Comparison of ENCODE assay signal across 8 mouse cellular contexts in genomic region chr2:119787206-119787883, GRCm38 (mm10). TPM values are rescaled to one million over a fixed set of nuclear protein-coding genes. Genes with fewer than 3 reads are reported as not detected.
A peak's percentile ranks its signal among the peaks of the same experiment; 100 is the strongest.
DNase-seq lines count a peak whose midpoint lies in the region; ATAC-seq and TF ChIP-seq lines count a peak whose summit lies in the region.

Gene Rpap1 (minus strand): TSS chr2:119787537.

- H3K4me2 ChIP-seq in embryonic facial prominence, embryonic 13.5 days = peak within 1 kb of the TSS; percentile 75
- H3K4me2 ChIP-seq in limb, embryonic 14.5 days (replicated peaks; ENCODE audit: low read depth, low read length, severe bottlenecking) = peak within 1 kb of the TSS; percentile 76
- H3K4me2 ChIP-seq in midbrain, embryonic 16.5 days (ENCODE audit: low read length) = peak within 1 kb of the TSS; percentile 80

- H3K9ac ChIP-seq in embryonic facial prominence, embryonic 13.5 days = peak within 1 kb of the TSS; percentile 78
- H3K9ac ChIP-seq in heart, adult 2 months (ENCODE audit: low read depth, low read length) = peak within 1 kb of the TSS; percentile 70
- peak within 1 kb of the TSS; percentile 59 for H3K9ac ChIP-seq in limb, embryonic 14.5 days (ENCODE audit: low read depth, low read length, severe bottlenecking)
- H3K9ac ChIP-seq in midbrain, embryonic 16.5 days (ENCODE audit: low read depth, low read length) = peak within 1 kb of the TSS; percentile 77

- intact Hi-C loops in heart, adult 2 months (cut with DNase I) = loop anchor here (1.0 to 10.0 kb wide), 4 partner anchors 85 to 227 kb away; no protein-coding TSS in a partner anchor

- WGBS in embryonic facial prominence, embryonic 13.5 days = under 1% methylated on average over 44 of the region's 44 CpGs
- under 1% methylated on average over 44 of the region's 44 CpGs for whole genome bisulfite sequencing in heart, adult 2 months
- under 1% methylated on average over 44 of the region's 44 CpGs for WGBS in kidney, adult 2 months
- under 1% methylated on average over 44 of the region's 44 CpGs for WGBS in limb, embryonic 14.5 days
- WGBS in midbrain, embryonic 16.5 days = under 1% methylated on average over 44 of the region's 44 CpGs
- WGBS in spleen, adult 2 months = under 1% methylated on average over 44 of the region's 44 CpGs

- ATAC-seq in embryonic facial prominence, embryonic 13.5 days (ENCODE audit: insufficient number of reproducible peaks, insufficient read depth, low FRiP score, low TSS enrichment, low read depth) = peak; percentile 91
- peak; percentile 97 for ATAC-seq in limb, embryonic 14.5 days (ENCODE audit: low FRiP score, low read depth)
- ATAC-seq in midbrain, embryonic 16.5 days = peak; percentile 98

- no peak; the same call in 1 of the 2 replicates for TF ChIP-seq CTCF in heart, adult 2 months (IDR thresholded peaks at IDR 0.05)
- no peak for TF ChIP-seq CTCF in kidney, adult 2 months (conservative IDR thresholded peaks at IDR 0.05; ENCODE audit: insufficient read depth, insufficient read length, low read depth, low read length)
- TF ChIP-seq CTCF in spleen, adult 2 months (IDR thresholded peaks at IDR 0.05; ENCODE audit: extremely low read depth, insufficient read depth, insufficient read length, insufficient replicate concordance) = no peak

- no peaks in the 10 kb centered on the region for H3K79me2 ChIP-seq in heart, adult 2 months (replicated peaks; ENCODE audit: control insufficient read depth, insufficient read depth, low read length)

- peak; percentile 91 for TF ChIP-seq POLR2A in heart, adult 2 months (IDR thresholded peaks at IDR 0.05; ENCODE audit: insufficient read depth, low read depth, low read length)
- peak; percentile 71 for TF ChIP-seq POLR2A in kidney, adult 2 months (IDR thresholded peaks at IDR 0.05; ENCODE audit: low read depth, low read length)
- peak; percentile 98 for TF ChIP-seq POLR2A in limb, embryonic 14.5 days (IDR thresholded peaks at IDR 0.05; ENCODE audit: borderline replicate concordance, extremely low read depth, insufficient read depth, insufficient read length)
- peak; percentile 84 for TF ChIP-seq POLR2A in spleen, adult 2 months (IDR thresholded peaks at IDR 0.05; ENCODE audit: low read depth, low read length)

- peaks cover 13% of the 10 kb centered on the region for H3K4me1 ChIP-seq in embryonic facial prominence, embryonic 13.5 days
- no peaks in the 10 kb centered on the region; the same call in 1 of the 2 replicates for H3K4me1 ChIP-seq in heart, adult 2 months (ENCODE audit: control insufficient read depth, insufficient read depth, low read length)
- no peaks in the 10 kb centered on the region for H3K4me1 ChIP-seq in kidney, adult 2 months (ENCODE audit: control insufficient read depth, insufficient read depth, low read length)
- H3K4me1 ChIP-seq in limb, embryonic 14.5 days (ENCODE audit: control insufficient read depth, insufficient read depth, low read length) = peaks cover 6% of the 10 kb centered on the region
- peaks cover 11% of the 10 kb centered on the region; the same call in 1 of the 2 replicates for H3K4me1 ChIP-seq in midbrain, embryonic 16.5 days (ENCODE audit: control insufficient read depth, insufficient read depth, low read length)
- H3K4me1 ChIP-seq in spleen, adult 2 months (ENCODE audit: control insufficient read depth, insufficient read depth, insufficient read length) = no peaks in the 10 kb centered on the region

- 0 out of 2 replicates have a peak, but pooled peaks have one; percentile 48 for TF ChIP-seq EP300 in heart, adult 2 months (IDR thresholded peaks at IDR 0.05; ENCODE audit: insufficient read depth, low read depth, low read length)

- DNase-seq in A20 (ENCODE audit: low read depth, low spot score) = peak; percentile 89
- DNase-seq in adrenal gland, postnatal 36 days = peak; percentile 88 to 91
- DNase-seq in heart, adult 2 months = peak; percentile 87
- peak; percentile 85 for DNase-seq in kidney, adult 2 months
- peak; percentile 83 for DNase-seq in limb, embryonic 14.5 days (ENCODE audit: low spot score)
- DNase-seq in spleen, adult 2 months (ENCODE audit: low read depth in 1 of 2, low spot score in 2 of 2) = peak; percentile 23 to 79

- H3K9me3 ChIP-seq in embryonic facial prominence, embryonic 13.5 days = no peaks in the 10 kb centered on the region
- no peaks in the 10 kb centered on the region for H3K9me3 ChIP-seq in limb, embryonic 14.5 days (ENCODE audit: control insufficient read depth, low read length)
- no peaks in the 10 kb centered on the region for H3K9me3 ChIP-seq in midbrain, embryonic 16.5 days (replicated peaks; ENCODE audit: control insufficient read depth, low read length, poor library complexity, severe bottlenecking)

- H3K36me3 ChIP-seq in embryonic facial prominence, embryonic 13.5 days = peaks cover 21% of the 10 kb centered on the region
- H3K36me3 ChIP-seq in heart, adult 2 months (ENCODE audit: control insufficient read depth, insufficient read depth, low read length) = no peaks in the 10 kb centered on the region
- no peaks in the 10 kb centered on the region for H3K36me3 ChIP-seq in kidney, adult 2 months (ENCODE audit: control insufficient read depth, insufficient read depth, low read length)
- H3K36me3 ChIP-seq in limb, embryonic 14.5 days (ENCODE audit: control insufficient read depth, insufficient read depth, low read length) = peaks cover 8% of the 10 kb centered on the region
- H3K36me3 ChIP-seq in midbrain, embryonic 16.5 days (ENCODE audit: control insufficient read depth, insufficient read depth, low read length) = no peaks in the 10 kb centered on the region; the same call in 1 of the 2 replicates
- H3K36me3 ChIP-seq in spleen, adult 2 months (ENCODE audit: control insufficient read depth, insufficient read depth, low read length) = peaks cover 1% of the 10 kb centered on the region; the same call in 1 of the 2 replicates

- H3K27ac ChIP-seq in embryonic facial prominence, embryonic 13.5 days = peak within 1 kb of the TSS; percentile 91
- H3K27ac ChIP-seq in heart, adult 2 months = peak within 1 kb of the TSS; percentile 67
- 0 out of 2 replicates have a peak within 1 kb of the TSS, but pooled peaks have one; percentile 5 for H3K27ac ChIP-seq in kidney, adult 2 months (ENCODE audit: insufficient read depth, low read depth, low read length)
- peak within 1 kb of the TSS; percentile 78 for H3K27ac ChIP-seq in limb, embryonic 14.5 days (replicated peaks; ENCODE audit: low read depth, low read length)
- peak within 1 kb of the TSS; percentile 85 for H3K27ac ChIP-seq in midbrain, embryonic 16.5 days (ENCODE audit: low read length)
- H3K27ac ChIP-seq in spleen, adult 2 months (ENCODE audit: insufficient read depth, low read length) = peak within 1 kb of the TSS; percentile 44; the same call in 1 of the 2 replicates

- H3K27me3 ChIP-seq in embryonic facial prominence, embryonic 13.5 days = no peaks in the 10 kb centered on the region
- no peaks in the 10 kb centered on the region for H3K27me3 ChIP-seq in heart, adult 2 months (ENCODE audit: control insufficient read depth, insufficient read depth, low read length)
- no peaks in the 10 kb centered on the region for H3K27me3 ChIP-seq in kidney, adult 2 months (replicated peaks; ENCODE audit: control insufficient read depth, insufficient read depth, low read length)
- no peaks in the 10 kb centered on the region for H3K27me3 ChIP-seq in limb, embryonic 14.5 days (ENCODE audit: control insufficient read depth, insufficient read depth, low read length)
- no peaks in the 10 kb centered on the region for H3K27me3 ChIP-seq in midbrain, embryonic 16.5 days (ENCODE audit: control insufficient read depth, insufficient read depth, low read depth, low read length)
- peaks cover 1% of the 10 kb centered on the region; the same call in 1 of the 2 replicates for H3K27me3 ChIP-seq in spleen, adult 2 months (ENCODE audit: control insufficient read depth, insufficient read depth, low read length)

- peak within 1 kb of the TSS; percentile 68 for H3K4me3 ChIP-seq in embryonic facial prominence, embryonic 13.5 days
- H3K4me3 ChIP-seq in heart, adult 2 months = peak within 1 kb of the TSS; percentile 89
- peak within 1 kb of the TSS; percentile 85 for H3K4me3 ChIP-seq in kidney, adult 2 months (ENCODE audit: insufficient read depth, low read depth, low read length)
- H3K4me3 ChIP-seq in limb, embryonic 14.5 days (replicated peaks; ENCODE audit: low read length) = peak within 1 kb of the TSS; percentile 59
- H3K4me3 ChIP-seq in midbrain, embryonic 16.5 days (ENCODE audit: low read depth, low read length) = peak within 1 kb of the TSS; percentile 71
- H3K4me3 ChIP-seq in spleen, adult 2 months (ENCODE audit: extremely low read depth, insufficient read depth, insufficient read length) = peak within 1 kb of the TSS; percentile 85

RNA-seq across cellular contexts. Expression of gene Rpap1, which starts in this region (rescaled TPM):
- 10 to 100 TPM; 13.4 to 17.8 TPM for total RNA-seq in adrenal gland, postnatal 36 days (2021)
- 31.5 and 31.9 TPM in 2 replicates for polyA plus RNA-seq in embryonic facial prominence, embryonic 13.5 days (2015; fragmentation: Nextera tagmentation; extraction: Ambion mirVana)
- total RNA-seq in heart, adult 2 months (2021) = 10 to 100 TPM; 12.2 to 13.3 TPM
- 10.5 and 12.1 TPM in 2 replicates for polyA plus RNA-seq in heart, adult 2 months (2012; rRNA removed)
- 13.8 and 16.7 TPM in 2 replicates for polyA plus RNA-seq in kidney, adult 2 months (2012; rRNA removed)
- 27.7 and 39.8 TPM in 2 replicates for polyA plus RNA-seq in limb, embryonic 14.5 days (2012; rRNA removed)
- polyA plus RNA-seq in limb, embryonic 14.5 days (2014; fragmentation: Nextera tagmentation; extraction: Ambion mirVana) = 22.5 and 27.0 TPM in 2 replicates
- polyA plus RNA-seq in midbrain, embryonic 16.5 days (2015; fragmentation: Nextera tagmentation; extraction: Ambion mirVana) = 16.9 and 17.5 TPM in 2 replicates
- polyA plus RNA-seq in spleen, adult 2 months (2012; rRNA removed) = 25.7 and 30.7 TPM in 2 replicates

Comparison
In these comparisons a context has a peak if more than half of its experiments do, and no peak if none do; other contexts are left out.
1. Peak in every context shown above with its lines: DNase-seq, ATAC-seq, H3K4me3 ChIP-seq and H3K27ac ChIP-seq.
2. H3K27ac ChIP-seq: peak in every context shown above with its lines; median percentile 91 in embryonic facial prominence, embryonic 13.5 days; 85 in midbrain, embryonic 16.5 days; 78 in limb, embryonic 14.5 days; 67 in heart, adult 2 months; 44 in spleen, adult 2 months; 5 in kidney, adult 2 months.